Comparison of ENCODE assay signal across 10 mouse cellular contexts in genomic region chr5:138656477-138657156, GRCm38 (mm10). TPM values are rescaled to one million over a fixed set of nuclear protein-coding genes. Genes with fewer than 3 reads are reported as not detected.
DNase-seq lines count a peak whose midpoint lies in the region; ATAC-seq lines count a peak whose summit lies in the region.
"Had no signal": no experiment of that assay in that cellular context is flagged by ENCODE, and none has a peak within 500 bp of the region (broad histone marks: within the 10 kb centered on the region; RNA-seq: fewer than 3 reads in every experiment).

No protein-coding gene starts in this region.

- H3K9ac ChIP-seq in intestine, embryonic 16.5 days (ENCODE audit: low read depth, low read length): no peak overlapping the region
- H3K9ac ChIP-seq in limb, embryonic 12.5 days (replicated peaks): no peak overlapping the region
- no peak overlapping the region for H3K9ac ChIP-seq in midbrain, embryonic 14.5 days (replicated peaks; ENCODE audit: low read length)
- H3K9ac ChIP-seq in stomach, embryonic 16.5 days (ENCODE audit: low read length): no peak overlapping the region
- H3K9ac ChIP-seq: embryonic facial prominence, embryonic 13.5 days; neural tube, embryonic 12.5 days had no signal

- DNase-seq in urinary bladder, postnatal 14 days (ENCODE audit: low spot score): peak; percentile 51
- no peak for DNase-seq in urinary bladder, postnatal 4 days (ENCODE audit: low spot score in 2 of 2)
- peak; percentile 45 for DNase-seq in cerebellum, adult 9-10 months
- peak; percentile 57 for DNase-seq in forelimb bud, embryonic 11.5 days (ENCODE audit: low read depth, low spot score)
- peak; percentile 88 for DNase-seq in midbrain, embryonic 14.5 days

- 15% methylated on average over 2 of the region's 2 CpGs for WGBS in intestine, embryonic 16.5 days
- WGBS in limb, embryonic 12.5 days: 16% methylated on average over 2 of the region's 2 CpGs
- WGBS in midbrain, embryonic 14.5 days: 24% methylated on average over 2 of the region's 2 CpGs
- WGBS in stomach, embryonic 16.5 days: 13% methylated on average over 2 of the region's 2 CpGs

- no peak overlapping the region for H3K4me2 ChIP-seq in intestine, embryonic 16.5 days (ENCODE audit: low read depth, low read length)
- H3K4me2 ChIP-seq in limb, embryonic 12.5 days: no peak overlapping the region
- H3K4me2 ChIP-seq in midbrain, embryonic 14.5 days (ENCODE audit: low read length): no peak overlapping the region
- no peak overlapping the region for H3K4me2 ChIP-seq in stomach, embryonic 16.5 days (ENCODE audit: low read depth, low read length)
- H3K4me2 ChIP-seq: embryonic facial prominence, embryonic 13.5 days; neural tube, embryonic 12.5 days had no signal

- no peak overlapping the region for H3K4me3 ChIP-seq in intestine, embryonic 16.5 days (ENCODE audit: low read length)
- H3K4me3 ChIP-seq in limb, embryonic 12.5 days (replicated peaks): no peak overlapping the region
- H3K4me3 ChIP-seq in midbrain, embryonic 14.5 days (replicated peaks; ENCODE audit: low read depth, low read length): no peak overlapping the region
- no peak overlapping the region for H3K4me3 ChIP-seq in stomach, embryonic 16.5 days (replicated peaks; ENCODE audit: low read length)
- H3K4me3 ChIP-seq: embryonic facial prominence, embryonic 13.5 days; neural tube, embryonic 12.5 days had no signal

- H3K36me3 ChIP-seq in intestine, embryonic 16.5 days (ENCODE audit: control insufficient read depth, insufficient read depth, low read length): no peaks in the 10 kb centered on the region
- H3K36me3 ChIP-seq in limb, embryonic 12.5 days: peaks cover 7% of the 10 kb centered on the region; the same call in 1 of the 2 replicates
- no peaks in the 10 kb centered on the region for H3K36me3 ChIP-seq in midbrain, embryonic 14.5 days (ENCODE audit: control insufficient read depth, insufficient read depth, low read length)
- no peaks in the 10 kb centered on the region for H3K36me3 ChIP-seq in stomach, embryonic 16.5 days (ENCODE audit: control insufficient read depth, insufficient read depth, low read length)

- no peak overlapping the region for H3K27ac ChIP-seq in intestine, embryonic 16.5 days (ENCODE audit: low read length)
- H3K27ac ChIP-seq in limb, embryonic 12.5 days: no peak overlapping the region
- no peak overlapping the region for H3K27ac ChIP-seq in midbrain, embryonic 14.5 days (replicated peaks; ENCODE audit: low read depth, low read length)
- H3K27ac ChIP-seq in stomach, embryonic 16.5 days (ENCODE audit: low read length): no peak overlapping the region
- H3K27ac ChIP-seq: embryonic facial prominence, embryonic 13.5 days; neural tube, embryonic 12.5 days had no signal

- no peaks in the 10 kb centered on the region for H3K4me1 ChIP-seq in intestine, embryonic 16.5 days (ENCODE audit: control insufficient read depth, insufficient read depth, low read length)
- H3K4me1 ChIP-seq in limb, embryonic 12.5 days (replicated peaks): no peaks in the 10 kb centered on the region
- H3K4me1 ChIP-seq in midbrain, embryonic 14.5 days (ENCODE audit: control insufficient read depth, insufficient read depth, low read length): no peaks in the 10 kb centered on the region
- no peaks in the 10 kb centered on the region for H3K4me1 ChIP-seq in stomach, embryonic 16.5 days (ENCODE audit: control insufficient read depth, insufficient read depth, low read length)
- H3K4me1 ChIP-seq: embryonic facial prominence, embryonic 13.5 days; neural tube, embryonic 12.5 days had no signal

- H3K9me3 ChIP-seq in intestine, embryonic 16.5 days (ENCODE audit: control insufficient read depth, low read length): no peaks in the 10 kb centered on the region
- no peaks in the 10 kb centered on the region for H3K9me3 ChIP-seq in limb, embryonic 12.5 days
- no peaks in the 10 kb centered on the region for H3K9me3 ChIP-seq in midbrain, embryonic 14.5 days (ENCODE audit: control insufficient read depth, low read length)
- H3K9me3 ChIP-seq in stomach, embryonic 16.5 days (replicated peaks; ENCODE audit: control insufficient read depth, low read length): no peaks in the 10 kb centered on the region
- H3K9me3 ChIP-seq: embryonic facial prominence, embryonic 13.5 days; neural tube, embryonic 12.5 days had no signal

- H3K27me3 ChIP-seq in intestine, embryonic 16.5 days (replicated peaks; ENCODE audit: control insufficient read depth, insufficient read depth, low read length): no peaks in the 10 kb centered on the region
- no peaks in the 10 kb centered on the region for H3K27me3 ChIP-seq in limb, embryonic 12.5 days
- no peaks in the 10 kb centered on the region for H3K27me3 ChIP-seq in midbrain, embryonic 14.5 days (ENCODE audit: control insufficient read depth, insufficient read depth, low read length)
- no peaks in the 10 kb centered on the region for H3K27me3 ChIP-seq in stomach, embryonic 16.5 days (ENCODE audit: control insufficient read depth, insufficient read depth, low read length)
- H3K27me3 ChIP-seq: embryonic facial prominence, embryonic 13.5 days; neural tube, embryonic 12.5 days had no signal

- peak; percentile 80 for ATAC-seq in intestine, embryonic 16.5 days
- 0 out of 2 replicates have a peak, but pooled peaks have one; percentile 66 for ATAC-seq in limb, embryonic 12.5 days (ENCODE audit: insufficient number of reproducible peaks, insufficient read depth, low FRiP score, low TSS enrichment, low read depth)
- ATAC-seq in midbrain, embryonic 14.5 days (ENCODE audit: low FRiP score, low TSS enrichment): peak; percentile 72; the same call in 1 of the 2 replicates
- 0 out of 2 replicates have a peak, but pooled peaks have one; percentile 66 for ATAC-seq in stomach, embryonic 16.5 days (ENCODE audit: insufficient read depth, low FRiP score)

RNA-seq across cellular contexts. Expression of gene A430033K04Rik, which starts 34.0 kb away (rescaled TPM):
- 8.0 and 9.5 TPM in 2 replicates for polyA plus RNA-seq in intestine, embryonic 16.5 days (2015; fragmentation: Nextera tagmentation; extraction: Ambion mirVana)
- polyA plus RNA-seq in limb, embryonic 12.5 days (2016; fragmentation: Nextera tagmentation; extraction: Ambion mirVana): 17.1 and 19.1 TPM in 2 replicates
- polyA plus RNA-seq in midbrain, embryonic 14.5 days (2014; fragmentation: Nextera tagmentation; extraction: Ambion mirVana): 17.4 and 22.6 TPM in 2 replicates
- 10.8 and 13.6 TPM in 2 replicates for polyA plus RNA-seq in stomach, embryonic 16.5 days (2015; fragmentation: Nextera tagmentation; extraction: Ambion mirVana)

RNA-seq across cellular contexts. Expression of gene Zfp68, which starts 37.1 kb away (rescaled TPM):
- 43.1 TPM in 2 replicates for polyA plus RNA-seq in intestine, embryonic 16.5 days (2015; fragmentation: Nextera tagmentation; extraction: Ambion mirVana)
- 77.3 and 86.7 TPM in 2 replicates for polyA plus RNA-seq in limb, embryonic 12.5 days (2016; fragmentation: Nextera tagmentation; extraction: Ambion mirVana)
- 94.7 and 108 TPM in 2 replicates for polyA plus RNA-seq in midbrain, embryonic 14.5 days (2014; fragmentation: Nextera tagmentation; extraction: Ambion mirVana)
- polyA plus RNA-seq in stomach, embryonic 16.5 days (2015; fragmentation: Nextera tagmentation; extraction: Ambion mirVana): 62.8 and 63.0 TPM in 2 replicates

Comparison
In these comparisons a context has a peak if more than half of its experiments do, and no peak if none do; other contexts are left out.
1. DNase-seq: peak in urinary bladder, postnatal 14 days (single experiment), cerebellum, adult 9-10 months (single experiment), forelimb bud, embryonic 11.5 days (single experiment) and midbrain, embryonic 14.5 days (single experiment); none in urinary bladder, postnatal 4 days (0 of 2).
2. Peak in every context shown above with its lines, with median percentiles within 50 percentile points of each other: ATAC-seq.